Mouse (Mus musculus): Measurements from ENCODE around the gene Ddx20. TPM values are rescaled to one million over a fixed set of nuclear protein-coding genes. Genes with fewer than 3 reads are reported as not detected.
A peak's percentile ranks its signal among the peaks of the same experiment; 100 is the strongest.
"Not testable (repeated sequence)": the region's sequence is repeated elsewhere in the genome, so short reads cannot be mapped to it uniquely, and the experiment has no call there.

Gene Ddx20
- total RNA-seq, 2 experiments from 2014 or later = 28.1 to 33.1 TPM

- ATAC-seq (replicated peaks; ENCODE audit: low FRiP score, poor library complexity, severe bottlenecking) = no peak
These were observed 19.1 kb upstream of the Ddx20 start for GRCm38 (mm10) chr3:105706366-105707020.

- ATAC-seq (replicated peaks; ENCODE audit: low FRiP score, poor library complexity, severe bottlenecking) = no peak
These were observed 18.2 kb upstream of the Ddx20 start for GRCm38 (mm10) chr3:105705561-105705960.

GRCm38 (mm10) chr3:105705061-105705549 is 17.7 kb upstream of the Ddx20 start:
- ATAC-seq (replicated peaks; ENCODE audit: low FRiP score, poor library complexity, severe bottlenecking) = peak; percentile 16; the same call in 1 of the 2 replicates

- peak; percentile 91 for ATAC-seq (replicated peaks; ENCODE audit: low FRiP score, poor library complexity, severe bottlenecking)
These were observed 16.9 kb upstream of the Ddx20 start, which contains the start of gene Inka2 for GRCm38 (mm10) chr3:105704031-105705008. Gene Inka2 (plus strand): TSS chr3:105704599.

- ATAC-seq (replicated peaks; ENCODE audit: low FRiP score, poor library complexity, severe bottlenecking) = no peak
These were observed 16.2 kb upstream of the Ddx20 start for GRCm38 (mm10) chr3:105703571-105703970.

- 0 out of 2 replicates have a peak, but pooled peaks have one; percentile 7 for ATAC-seq (replicated peaks; ENCODE audit: low FRiP score, poor library complexity, severe bottlenecking)
These were observed 14.0 kb upstream of the Ddx20 start for GRCm38 (mm10) chr3:105701399-105701798.

GRCm38 (mm10) chr3:105700786-105701185 is 13.4 kb upstream of the Ddx20 start:
- ATAC-seq (replicated peaks; ENCODE audit: low FRiP score, poor library complexity, severe bottlenecking) = not testable (repeated sequence)

- ATAC-seq (replicated peaks; ENCODE audit: low FRiP score, poor library complexity, severe bottlenecking) = peak; percentile 90
These were observed 12.0 kb upstream of the Ddx20 start for GRCm38 (mm10) chr3:105699241-105699933.

GRCm38 (mm10) chr3:105698311-105698710 is 10.9 kb upstream of the Ddx20 start:
- ATAC-seq (replicated peaks; ENCODE audit: low FRiP score, poor library complexity, severe bottlenecking) = peak; percentile 49

GRCm38 (mm10) chr3:105697148-105697441 is 9.7 kb upstream of the Ddx20 start:
- no peak for ATAC-seq (replicated peaks; ENCODE audit: low FRiP score, poor library complexity, severe bottlenecking)

- ATAC-seq (replicated peaks; ENCODE audit: low FRiP score, poor library complexity, severe bottlenecking) = no peak
These were observed 9.2 kb upstream of the Ddx20 start for GRCm38 (mm10) chr3:105696387-105697147.

GRCm38 (mm10) chr3:105695476-105696386 is 8.4 kb upstream of the Ddx20 start:
- ATAC-seq (replicated peaks; ENCODE audit: low FRiP score, poor library complexity, severe bottlenecking) = no peak

GRCm38 (mm10) chr3:105693327-105694080 is 6.1 kb upstream of the Ddx20 start:
- ATAC-seq (replicated peaks; ENCODE audit: low FRiP score, poor library complexity, severe bottlenecking) = no peak

GRCm38 (mm10) chr3:105688536-105688935 is 1.2 kb upstream of the Ddx20 start:
- no peak for ATAC-seq (replicated peaks; ENCODE audit: low FRiP score, poor library complexity, severe bottlenecking)

GRCm38 (mm10) chr3:105686394-105687323 is 715 bp downstream of the Ddx20 start:
- ATAC-seq (replicated peaks; ENCODE audit: low FRiP score, poor library complexity, severe bottlenecking) = 0 out of 2 replicates have a peak, but pooled peaks have one; percentile 40

- ATAC-seq (replicated peaks; ENCODE audit: low FRiP score, poor library complexity, severe bottlenecking) = no peak
These were observed 7.0 kb downstream of the Ddx20 start for GRCm38 (mm10) chr3:105680346-105680745.

GRCm38 (mm10) chr3:105675932-105676331 is 11.4 kb downstream of the Ddx20 start:
- ATAC-seq (replicated peaks; ENCODE audit: low FRiP score, poor library complexity, severe bottlenecking) = no peak
